Mouse (Mus musculus): Measurements from ENCODE around the gene Efcab6. TPM values are rescaled to one million over a fixed set of nuclear protein-coding genes. Genes with fewer than 3 reads are reported as not detected.
A peak's percentile ranks its signal among the peaks of the same experiment; 100 is the strongest.

The Efcab6 gene
- polyA plus RNA-seq, 1 experiment, result 11.0 TPM

GRCm38 (mm10) chr15:83913028-83913714, 152.0 kb downstream of the Efcab6 start:
- no peak overlapping the region for H3K4me3 ChIP-seq (ENCODE audit: insufficient read depth, low read length)
- 0 out of 2 replicates have a peak, but pooled peaks cover 2% of the 10 kb centered on the region for H3K4me1 ChIP-seq (ENCODE audit: control insufficient read depth, insufficient read depth, low read length)
- H3K27ac ChIP-seq (ENCODE audit: insufficient read depth, low read length), result no peak overlapping the region
- TF ChIP-seq POLR2A (IDR thresholded peaks at IDR 0.05; ENCODE audit: extremely low read depth, insufficient read depth, low read length), result no peak
- peak; percentile 46 for TF ChIP-seq CTCF (IDR thresholded peaks at IDR 0.05; ENCODE audit: extremely low read depth, insufficient read depth, low read length)

- Histone ChIP-seq H3K4me3 (ENCODE audit: insufficient read depth, low read length) (no peak overlapping the region), H3K27ac (ENCODE audit: insufficient read depth, low read length) (no peak overlapping the region), H3K4me1 (ENCODE audit: control insufficient read depth, insufficient read depth, low read length) (peaks cover 4% of the 10 kb centered on the region)
- TF ChIP-seq CTCF (IDR thresholded peaks at IDR 0.05; ENCODE audit: extremely low read depth, insufficient read depth, low read length), result no peak
- TF ChIP-seq POLR2A (IDR thresholded peaks at IDR 0.05; ENCODE audit: extremely low read depth, insufficient read depth, low read length), result no peak
These were observed 158.7 kb downstream of the Efcab6 start for GRCm38 (mm10) chr15:83906472-83906871.

GRCm38 (mm10) chr15:83897286-83897685, 167.9 kb downstream of the Efcab6 start:
- peaks cover 11% of the 10 kb centered on the region for H3K4me1 ChIP-seq (ENCODE audit: control insufficient read depth, insufficient read depth, low read length)
- H3K27ac ChIP-seq (ENCODE audit: insufficient read depth, low read length), result no peak overlapping the region
- H3K4me3 ChIP-seq (ENCODE audit: insufficient read depth, low read length), result no peak overlapping the region
- 0 out of 2 replicates have a peak, but pooled peaks have one; percentile 30 for TF ChIP-seq POLR2A (IDR thresholded peaks at IDR 0.05; ENCODE audit: extremely low read depth, insufficient read depth, low read length)
- no peak for TF ChIP-seq CTCF (IDR thresholded peaks at IDR 0.05; ENCODE audit: extremely low read depth, insufficient read depth, low read length)

GRCm38 (mm10) chr15:83896011-83896410, 169.2 kb downstream of the Efcab6 start:
- TF ChIP-seq CTCF (IDR thresholded peaks at IDR 0.05; ENCODE audit: extremely low read depth, insufficient read depth, low read length), result no peak
- TF ChIP-seq POLR2A (IDR thresholded peaks at IDR 0.05; ENCODE audit: extremely low read depth, insufficient read depth, low read length), result no peak
- H3K27ac ChIP-seq (ENCODE audit: insufficient read depth, low read length), result no peak overlapping the region
- no peak overlapping the region for H3K4me3 ChIP-seq (ENCODE audit: insufficient read depth, low read length)
- H3K4me1 ChIP-seq (ENCODE audit: control insufficient read depth, insufficient read depth, low read length), result peaks cover 11% of the 10 kb centered on the region

- H3K4me3 ChIP-seq (ENCODE audit: insufficient read depth, low read length), result no peak overlapping the region
- H3K4me1 ChIP-seq (ENCODE audit: control insufficient read depth, insufficient read depth, low read length), result peaks cover 11% of the 10 kb centered on the region
- no peak for TF ChIP-seq CTCF (IDR thresholded peaks at IDR 0.05; ENCODE audit: extremely low read depth, insufficient read depth, low read length)
- TF ChIP-seq POLR2A (IDR thresholded peaks at IDR 0.05; ENCODE audit: extremely low read depth, insufficient read depth, low read length), result no peak
- no peak overlapping the region for H3K27ac ChIP-seq (ENCODE audit: insufficient read depth, low read length)
These were observed 170.9 kb downstream of the Efcab6 start for GRCm38 (mm10) chr15:83894261-83894660.

GRCm38 (mm10) chr15:83892871-83893270, 172.3 kb downstream of the Efcab6 start:
- TF ChIP-seq POLR2A (IDR thresholded peaks at IDR 0.05; ENCODE audit: extremely low read depth, insufficient read depth, low read length) (no peak), CTCF (IDR thresholded peaks at IDR 0.05; ENCODE audit: extremely low read depth, insufficient read depth, low read length) (no peak)
- Histone ChIP-seq H3K27ac (ENCODE audit: insufficient read depth, low read length) (no peak overlapping the region), H3K4me1 (ENCODE audit: control insufficient read depth, insufficient read depth, low read length) (peaks cover 11% of the 10 kb centered on the region), H3K4me3 (ENCODE audit: insufficient read depth, low read length) (no peak overlapping the region)

- TF ChIP-seq CTCF (IDR thresholded peaks at IDR 0.05; ENCODE audit: extremely low read depth, insufficient read depth, low read length) (no peak), POLR2A (IDR thresholded peaks at IDR 0.05; ENCODE audit: extremely low read depth, insufficient read depth, low read length) (no peak)
- Histone ChIP-seq H3K4me3 (ENCODE audit: insufficient read depth, low read length) (no peak overlapping the region), H3K27ac (ENCODE audit: insufficient read depth, low read length) (no peak overlapping the region)
These were observed 180.9 kb downstream of the Efcab6 start for GRCm38 (mm10) chr15:83884291-83884690.

GRCm38 (mm10) chr15:83883821-83884220, 181.4 kb downstream of the Efcab6 start:
- TF ChIP-seq CTCF (IDR thresholded peaks at IDR 0.05; ENCODE audit: extremely low read depth, insufficient read depth, low read length) (no peak), POLR2A (IDR thresholded peaks at IDR 0.05; ENCODE audit: extremely low read depth, insufficient read depth, low read length) (no peak)
- H3K27ac ChIP-seq (ENCODE audit: insufficient read depth, low read length), result no peak overlapping the region
- H3K4me1 ChIP-seq (ENCODE audit: control insufficient read depth, insufficient read depth, low read length), result peaks cover 4% of the 10 kb centered on the region; the same call in 1 of the 2 replicates
- no peak overlapping the region for H3K4me3 ChIP-seq (ENCODE audit: insufficient read depth, low read length)

More at GRCm38 (mm10) chr15:83884291-83884690, 180.9 kb downstream of the Efcab6 start:
- H3K4me1 ChIP-seq (ENCODE audit: control insufficient read depth, insufficient read depth, low read length), result peaks cover 4% of the 10 kb centered on the region; the same call in 1 of the 2 replicates

GRCm38 (mm10) chr15:83879845-83880244, 185.3 kb downstream of the Efcab6 start:
- Histone ChIP-seq H3K4me3 (ENCODE audit: insufficient read depth, low read length) (no peak overlapping the region), H3K27ac (ENCODE audit: insufficient read depth, low read length) (no peak overlapping the region), H3K4me1 (ENCODE audit: control insufficient read depth, insufficient read depth, low read length) (peaks cover 5% of the 10 kb centered on the region; the same call in 1 of the 2 replicates)
- TF ChIP-seq CTCF (IDR thresholded peaks at IDR 0.05; ENCODE audit: extremely low read depth, insufficient read depth, low read length) (no peak), POLR2A (IDR thresholded peaks at IDR 0.05; ENCODE audit: extremely low read depth, insufficient read depth, low read length) (no peak)

GRCm38 (mm10) chr15:83877898-83878297, 187.3 kb downstream of the Efcab6 start:
- TF ChIP-seq CTCF (IDR thresholded peaks at IDR 0.05; ENCODE audit: extremely low read depth, insufficient read depth, low read length), result no peak
- Histone ChIP-seq H3K27ac (ENCODE audit: insufficient read depth, low read length) (no peak overlapping the region), H3K4me3 (ENCODE audit: insufficient read depth, low read length) (no peak overlapping the region), H3K4me1 (ENCODE audit: control insufficient read depth, insufficient read depth, low read length) (0 out of 2 replicates have a peak, but pooled peaks cover 1% of the 10 kb centered on the region)
